Mouse (Mus musculus) thymus, adult 2 months (tissue): Measurements from ENCODE around the gene Atp11a.

Experiments
- CTCF ChIP-seq: fragments of 200-500 bp; IDR thresholded peaks from 2 replicates; pipeline ENCODE4 v1.5.1; 2012; ENCODE audit warnings: mild to moderate bottlenecking, control low read depth, low read length, moderate library complexity, borderline replicate concordance; ENCODE audit not compliant: control insufficient read depth, poor library complexity, insufficient read depth; ENCODE audit errors: extremely low read depth
- POLR2A ChIP-seq: fragments of 200-500 bp; IDR thresholded peaks from 2 replicates; pipeline ENCODE4 v1.6.1; 2012; ENCODE audit warnings: mild to moderate bottlenecking, low read length, control low read depth, moderate library complexity; ENCODE audit not compliant: control insufficient read depth, poor library complexity, insufficient read depth; ENCODE audit errors: extremely low read depth

GRCm38 (mm10) chr8:12915187-12916006 is 158.6 kb downstream of the Atp11a start:
- TF ChIP-seq POLR2A (no peak), CTCF (no peak)
